ENCODE assay signal across 7 mouse cellular contexts in the genomic region with DNA sequence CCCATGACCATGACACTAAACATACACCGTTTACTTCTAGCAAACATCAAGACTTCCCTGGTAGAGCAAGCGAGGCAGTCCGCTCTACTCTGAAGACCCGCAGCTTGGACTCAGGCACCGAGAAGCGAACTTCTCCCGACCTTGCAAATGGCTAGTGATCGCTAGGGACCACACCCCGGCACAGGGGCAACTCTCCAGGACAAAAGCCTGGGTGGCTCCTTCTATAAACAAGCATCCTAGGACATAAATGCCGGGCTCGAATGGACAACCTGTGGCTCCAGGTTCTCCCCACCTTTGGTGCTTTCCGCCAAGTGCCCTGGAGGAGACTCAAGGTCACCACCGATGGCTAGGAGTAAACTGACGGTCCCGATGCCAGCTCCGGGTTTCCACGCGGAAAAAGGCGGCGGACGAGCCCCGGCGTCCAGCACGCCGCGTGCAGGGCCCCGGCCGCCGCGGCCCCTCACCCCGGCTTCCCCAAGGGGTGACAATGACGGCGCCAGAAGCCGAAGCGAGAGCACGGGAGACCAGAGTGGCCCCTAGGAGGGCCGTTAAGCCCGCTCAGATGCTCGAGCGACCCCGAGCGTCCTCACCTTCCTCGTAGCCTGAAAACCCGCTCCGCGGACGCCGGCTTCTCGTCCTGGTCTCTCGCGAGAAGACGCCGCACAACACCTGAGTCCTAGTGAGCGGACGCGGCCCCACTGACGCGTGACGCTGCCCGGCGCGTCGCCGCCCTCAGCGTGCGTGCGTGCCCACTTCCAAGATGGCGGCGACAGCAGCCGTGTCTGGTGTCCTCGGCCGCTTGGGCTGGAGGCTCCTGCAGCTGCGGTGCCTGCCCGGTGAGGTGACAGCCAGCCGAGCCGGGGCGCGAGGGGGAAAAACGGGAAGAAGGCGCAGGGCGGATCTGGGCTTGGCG. TPM values are rescaled to one million over a fixed set of nuclear protein-coding genes. Genes with fewer than 3 reads are reported as not detected.
DNase-seq lines count a peak whose midpoint lies in the region; ATAC-seq lines count a peak whose summit lies in the region.

A gene (plus strand): TSS at position 660 of the 913 bp plus-strand sequence.
A gene (minus strand): TSS at position 697 of the 913 bp plus-strand sequence.

- peak within 1 kb of the TSS; percentile 92 for H3K27ac ChIP-seq in intestine, embryonic 15.5 days
- peak within 1 kb of the TSS; percentile 91 for H3K27ac ChIP-seq in midbrain, embryonic 10.5 days (replicated peaks)

- intact Hi-C loops in gastrocnemius, postnatal 36 days (cut with DNase I), result no loop called here
- intact Hi-C loops in left cerebral cortex, postnatal 25 days (cut with DNase I), result no loop called here

- H3K27me3 ChIP-seq in intestine, embryonic 15.5 days (replicated peaks), result no peaks in the 10 kb centered on the region
- no peaks in the 10 kb centered on the region for H3K27me3 ChIP-seq in midbrain, embryonic 10.5 days (ENCODE audit: low read depth, poor library complexity, severe bottlenecking)

- no peaks in the 10 kb centered on the region for H3K36me3 ChIP-seq in intestine, embryonic 15.5 days
- no peaks in the 10 kb centered on the region for H3K36me3 ChIP-seq in midbrain, embryonic 10.5 days

- ATAC-seq in intestine, embryonic 15.5 days, result peak; percentile 98

- peak within 1 kb of the TSS; percentile 98 for H3K4me3 ChIP-seq in intestine, embryonic 15.5 days (replicated peaks)
- H3K4me3 ChIP-seq in midbrain, embryonic 10.5 days, result peak within 1 kb of the TSS; percentile 82

- under 1% methylated on average over 82 of the region's 82 CpGs for WGBS in intestine, embryonic 15.5 days
- WGBS in midbrain, embryonic 10.5 days, result under 1% methylated on average over 82 of the region's 82 CpGs

- H3K4me1 ChIP-seq in intestine, embryonic 15.5 days (replicated peaks), result peaks cover 12% of the 10 kb centered on the region
- peaks cover 21% of the 10 kb centered on the region for H3K4me1 ChIP-seq in midbrain, embryonic 10.5 days

- no peaks in the 10 kb centered on the region for H3K9me3 ChIP-seq in intestine, embryonic 15.5 days
- H3K9me3 ChIP-seq in midbrain, embryonic 10.5 days (replicated peaks), result no peaks in the 10 kb centered on the region

- DNase-seq in adrenal gland, adult 18-20 months (ENCODE audit: low spot score in 2 of 2), result peak; percentile 89 to 91
- peak; percentile 99 for DNase-seq in embryo, embryonic 11 days
- DNase-seq in gastrocnemius, postnatal 36 days, result peak; percentile 92
- peak; percentile 95 to 97 for DNase-seq in left cerebral cortex, postnatal 25 days (ENCODE audit: low spot score in 2 of 2)
- DNase-seq in midbrain, embryonic 10.5 days (ENCODE audit: low spot score), result peak; percentile 96
- DNase-seq in right cerebral cortex, postnatal 4 days, result peak; percentile 90

- H3K4me2 ChIP-seq in intestine, embryonic 15.5 days (replicated peaks), result peak within 1 kb of the TSS; percentile 86

- peak within 1 kb of the TSS; percentile 98 for H3K9ac ChIP-seq in intestine, embryonic 15.5 days

RNA-seq across cellular contexts. Expression of the first gene that starts in this region (rescaled TPM):
- 100 to 1,000 TPM; 178 to 203 TPM for total RNA-seq in adrenal gland, adult 18-20 months (2021)
- total RNA-seq in gastrocnemius, postnatal 36 days (2021), result 100 to 1,000 TPM; 411 to 443 TPM
- polyA plus RNA-seq in intestine, embryonic 15.5 days (2015; fragmentation: Nextera tagmentation; extraction: Ambion mirVana), result 97.5 and 110 TPM in 2 replicates
- total RNA-seq in left cerebral cortex, postnatal 25 days (2021), result 10 to 100 TPM; 82.4 to 94.4 TPM
- 50.4 and 52.6 TPM in 2 replicates for polyA plus RNA-seq in midbrain, embryonic 10.5 days (2016; fragmentation: Nextera tagmentation; extraction: Ambion mirVana)

RNA-seq across cellular contexts. Expression of the second gene that starts in this region (rescaled TPM):
- total RNA-seq in adrenal gland, adult 18-20 months (2021), result 100 to 1,000 TPM in 1 of 2 experiments, 10 to 100 TPM in 1; 85.5 to 102 TPM
- 10 to 100 TPM; 31.9 to 34.4 TPM for total RNA-seq in gastrocnemius, postnatal 36 days (2021)
- polyA plus RNA-seq in intestine, embryonic 15.5 days (2015; fragmentation: Nextera tagmentation; extraction: Ambion mirVana), result 89.8 and 94.6 TPM in 2 replicates
- total RNA-seq in left cerebral cortex, postnatal 25 days (2021), result 10 to 100 TPM; 67.9 to 74.1 TPM
- polyA plus RNA-seq in midbrain, embryonic 10.5 days (2016; fragmentation: Nextera tagmentation; extraction: Ambion mirVana), result 185 and 201 TPM in 2 replicates

Comparison
In these comparisons a context has a peak if more than half of its experiments do, and no peak if none do; other contexts are left out.
1. Peak in every context shown above with its lines: DNase-seq, ATAC-seq, H3K4me3 ChIP-seq and H3K27ac ChIP-seq.